Mouse (Mus musculus) heart, postnatal 25 days (tissue): ENCODE data around the gene Klhl8. TPM values are rescaled to one million over a fixed set of nuclear protein-coding genes. Genes with fewer than 3 reads are reported as not detected.

Source experiments
- DNase-seq: peaks from one replicate; pipeline ENCODE4 v3.0.0; 2022; ENCODE audit warnings: low spot score
- intact Hi-C: fragments of 180-260 bp; cut with DNase I; formaldehyde crosslinking; loops from one replicate; pipeline ENCODE4 v1.15.1; 2025
- total RNA-seq, 2 experiments: library from RNA; stranded (reverse); gene quantifications; 2 replicates each; pipeline ENCODE4 v1.2.3; 2021

Klhl8 gene
- total RNA-seq, 2 experiments from 2014 or later = 12.6 to 13.5 TPM

- intact Hi-C loops = no loop called here
- DNase-seq = no peak
Observed at GRCm38 (mm10) chr5:103854041-103854806, 56.8 kb downstream of the Klhl8 start.

- no peak for DNase-seq
- intact Hi-C loops = no loop called here
Observed at GRCm38 (mm10) chr5:103852756-103853549, 58.1 kb downstream of the Klhl8 start.

- intact Hi-C loops = no loop called here
- no peak for DNase-seq
Observed at GRCm38 (mm10) chr5:103848546-103848945, 62.5 kb downstream of the Klhl8 start.

- DNase-seq = no peak
- intact Hi-C loops = no loop called here
Observed at GRCm38 (mm10) chr5:103846609-103847008, 64.5 kb downstream of the Klhl8 start.

GRCm38 (mm10) chr5:103846154-103846551 lies 64.9 kb downstream of the Klhl8 start:
- no peak for DNase-seq
- intact Hi-C loops = no loop called here

- intact Hi-C loops = no loop called here
- no peak for DNase-seq
Observed at GRCm38 (mm10) chr5:103845418-103846153, 65.5 kb downstream of the Klhl8 start.

GRCm38 (mm10) chr5:103843938-103844337 lies 67.1 kb downstream of the Klhl8 start:
- DNase-seq = no peak
- intact Hi-C loops = loop anchor here (1.0 kb wide), 1 partner anchor 164 kb away; no protein-coding TSS in a partner anchor

GRCm38 (mm10) chr5:103839265-103839626 lies 71.8 kb downstream of the Klhl8 start:
- intact Hi-C loops = no loop called here
- no peak for DNase-seq

- intact Hi-C loops = no loop called here
- DNase-seq = no peak
Observed at GRCm38 (mm10) chr5:103838550-103839264, 72.4 kb downstream of the Klhl8 start.

- intact Hi-C loops = no loop called here
- no peak for DNase-seq
Observed at GRCm38 (mm10) chr5:103836148-103836784, 74.8 kb downstream of the Klhl8 start.

GRCm38 (mm10) chr5:103835471-103836147 lies 75.5 kb downstream of the Klhl8 start:
- intact Hi-C loops = no loop called here
- DNase-seq = no peak

GRCm38 (mm10) chr5:103830886-103831285 lies 80.2 kb downstream of the Klhl8 start:
- intact Hi-C loops = no loop called here
- DNase-seq = no peak

- intact Hi-C loops = loop anchor here (10.0 kb wide), 1 partner anchor 474 kb away; no protein-coding TSS in a partner anchor
- DNase-seq = no peak
Observed at GRCm38 (mm10) chr5:103829158-103829557, 81.9 kb downstream of the Klhl8 start.

- intact Hi-C loops = loop anchor here (10.0 kb wide), 1 partner anchor 474 kb away; no protein-coding TSS in a partner anchor
- no peak for DNase-seq
Observed at GRCm38 (mm10) chr5:103828729-103829128, 82.3 kb downstream of the Klhl8 start.

GRCm38 (mm10) chr5:103828304-103828703 lies 82.8 kb downstream of the Klhl8 start:
- no peak for DNase-seq
- intact Hi-C loops = loop anchor here (10.0 kb wide), 1 partner anchor 474 kb away; no protein-coding TSS in a partner anchor

- intact Hi-C loops = loop anchor here (10.0 kb wide), 1 partner anchor 468 kb away; no protein-coding TSS in a partner anchor
Observed at GRCm38 (mm10) chr5:103822949-103823348, 88.1 kb downstream of the Klhl8 start.

GRCm38 (mm10) chr5:103821500-103822298 lies 89.4 kb downstream of the Klhl8 start:
- intact Hi-C loops = loop anchor here (10.0 kb wide), 1 partner anchor 467 kb away; no protein-coding TSS in a partner anchor
- no peak for DNase-seq

More at GRCm38 (mm10) chr5:103822949-103823348, 88.1 kb downstream of the Klhl8 start:
- no peak for DNase-seq

GRCm38 (mm10) chr5:103821062-103821461 lies 90.0 kb downstream of the Klhl8 start:
- intact Hi-C loops = loop anchor here (10.0 kb wide), 1 partner anchor 466 kb away; no protein-coding TSS in a partner anchor
- no peak for DNase-seq
